Mouse (Mus musculus) neural tube, embryonic 12.5 days (tissue): Measurements from ENCODE around the gene Srarp. TPM values are rescaled to one million over a fixed set of nuclear protein-coding genes. Genes with fewer than 3 reads are reported as not detected.

Source experiments
- ATAC-seq: fragments of 200-750 bp; cut with Nextera tagmentation; 2 replicates; pipeline ENCODE4 v1.8.0; 2017; ENCODE audit warnings: low read depth, mild to moderate bottlenecking, moderate TSS enrichment, moderate library complexity; ENCODE audit not compliant: low FRiP score
- H3K27ac ChIP-seq: fragments of 300-500 bp; sonication (generic); 2 replicates; pipeline ENCODE4 v1.5.1; 2016
- H3K27me3 ChIP-seq: fragments of 300-500 bp; sonication (generic); replicated peaks from 2 replicates; pipeline ENCODE4 v1.6.1; 2016; ENCODE audit warnings: mild to moderate bottlenecking
- H3K36me3 ChIP-seq: fragments of 300-500 bp; sonication (generic); 2 replicates; pipeline ENCODE4 v1.6.1; 2016; ENCODE audit warnings: mild to moderate bottlenecking
- H3K4me1 ChIP-seq: fragments of 300-500 bp; sonication (generic); 2 replicates; pipeline ENCODE4 v1.6.1; 2016
- H3K4me2 ChIP-seq: fragments of 300-500 bp; sonication (generic); replicated peaks from 2 replicates; pipeline ENCODE4 v1.6.1; 2016; ENCODE audit warnings: mild to moderate bottlenecking
- H3K4me3 ChIP-seq: fragments of 300-500 bp; sonication (generic); 2 replicates; pipeline ENCODE4 v1.5.1; 2016
- H3K9ac ChIP-seq: fragments of 300-500 bp; sonication (generic); 2 replicates; pipeline ENCODE4 v1.6.1; 2016; ENCODE audit warnings: mild to moderate bottlenecking
- H3K9me3 ChIP-seq: fragments of 300-500 bp; sonication (generic); 2 replicates; pipeline ENCODE4 v1.6.1; 2016; ENCODE audit warnings: mild to moderate bottlenecking
- whole genome bisulfite sequencing: fragments of 180-500 bp; shearing (Covaris S2); methylation state at CpG from one replicate; pipeline ENCODE4 v1.1.7; 2016; 5-methylcytosine and 5-hydroxymethylcytosine counted together
- polyA plus RNA-seq: library from polyadenylated mRNA; unstranded; fragments of >200 nt; fragmentation: Nextera tagmentation; extraction: Ambion mirVana; gene quantifications from 2 replicates; pipeline ENCODE4 v1.2.1, GENCODE M21; 2016

The Srarp gene
- polyA plus RNA-seq, 1 experiment from 2014 or later = not detected

- no peak overlapping the region for H3K27ac ChIP-seq
- ATAC-seq = no peak
- H3K4me2 ChIP-seq = no peak overlapping the region
- peaks cover 39% of the 10 kb centered on the region for H3K36me3 ChIP-seq
- 83% methylated on average over 4 of the region's 4 CpGs for WGBS
- no peaks in the 10 kb centered on the region for H3K9me3 ChIP-seq
- no peak overlapping the region for H3K4me3 ChIP-seq
- peaks cover 17% of the 10 kb centered on the region for H3K4me1 ChIP-seq
- no peaks in the 10 kb centered on the region for H3K27me3 ChIP-seq
- no peak overlapping the region for H3K9ac ChIP-seq
These were observed 19.6 kb upstream of the Srarp start for GRCm38 (mm10) chr4:141455526-141455925.

GRCm38 (mm10) chr4:141454581-141455350 lies 18.9 kb upstream of the Srarp start:
- 85% methylated on average over 14 of the region's 14 CpGs for WGBS
- Histone ChIP-seq H3K4me1 (peaks cover 14% of the 10 kb centered on the region), H3K36me3 (peaks cover 41% of the 10 kb centered on the region), H3K4me3 (no peak overlapping the region), H3K9me3 (no peaks in the 10 kb centered on the region), H3K9ac (no peak overlapping the region), H3K27ac (no peak overlapping the region), H3K4me2 (no peak overlapping the region), H3K27me3 (no peaks in the 10 kb centered on the region)
- ATAC-seq = no peak

GRCm38 (mm10) chr4:141451916-141452450 lies 16.1 kb upstream of the Srarp start:
- H3K4me1 ChIP-seq = no peaks in the 10 kb centered on the region
- 90% methylated on average over 9 of the region's 9 CpGs for WGBS
- no peak overlapping the region for H3K4me2 ChIP-seq
- H3K4me3 ChIP-seq = no peak overlapping the region
- no peak for ATAC-seq
- H3K27ac ChIP-seq = no peak overlapping the region
- peaks cover 66% of the 10 kb centered on the region for H3K36me3 ChIP-seq
- H3K27me3 ChIP-seq = no peaks in the 10 kb centered on the region
- no peaks in the 10 kb centered on the region for H3K9me3 ChIP-seq
- no peak overlapping the region for H3K9ac ChIP-seq

- no peaks in the 10 kb centered on the region for H3K27me3 ChIP-seq
- H3K4me2 ChIP-seq = no peak overlapping the region
- peaks cover 2% of the 10 kb centered on the region for H3K4me1 ChIP-seq
- H3K36me3 ChIP-seq = peaks cover 69% of the 10 kb centered on the region
- H3K27ac ChIP-seq = no peak overlapping the region
- no peak overlapping the region for H3K9ac ChIP-seq
- H3K4me3 ChIP-seq = no peak overlapping the region
- no peaks in the 10 kb centered on the region for H3K9me3 ChIP-seq
- ATAC-seq = no peak
- 85% methylated on average over 2 of the region's 2 CpGs for WGBS
These were observed 15.3 kb upstream of the Srarp start for GRCm38 (mm10) chr4:141451251-141451650.

- no peaks in the 10 kb centered on the region for H3K9me3 ChIP-seq
- no peak overlapping the region for H3K4me3 ChIP-seq
- no peak for ATAC-seq
- no peaks in the 10 kb centered on the region for H3K27me3 ChIP-seq
- H3K27ac ChIP-seq = no peak overlapping the region
- WGBS = 69% methylated on average over 7 of the region's 7 CpGs
- peaks cover 12% of the 10 kb centered on the region for H3K4me1 ChIP-seq
- peak overlapping the region; percentile 83 for H3K4me2 ChIP-seq
- no peak overlapping the region for H3K9ac ChIP-seq
- H3K36me3 ChIP-seq = peaks cover 41% of the 10 kb centered on the region
These were observed 10.3 kb upstream of the Srarp start for GRCm38 (mm10) chr4:141446211-141446610.

- H3K4me2 ChIP-seq = peak overlapping the region; percentile 83
- H3K9me3 ChIP-seq = no peaks in the 10 kb centered on the region
- 18% methylated on average over 14 of the region's 14 CpGs for WGBS
- peaks cover 35% of the 10 kb centered on the region for H3K36me3 ChIP-seq
- no peaks in the 10 kb centered on the region for H3K27me3 ChIP-seq
- ATAC-seq = no peak
- H3K9ac ChIP-seq = peak overlapping the region; percentile 98
- H3K4me1 ChIP-seq = peaks cover 12% of the 10 kb centered on the region
- H3K27ac ChIP-seq = no peak overlapping the region
- H3K4me3 ChIP-seq = peak overlapping the region; percentile 97
These were observed 9.4 kb upstream of the Srarp start for GRCm38 (mm10) chr4:141445328-141445720.

GRCm38 (mm10) chr4:141444451-141445327 lies 8.8 kb upstream of the Srarp start, which contains the start of gene Zbtb17:
Zbtb17 (plus strand) TSS chr4:141444654.
- Histone ChIP-seq H3K27me3 (no peaks in the 10 kb centered on the region), H3K36me3 (peaks cover 31% of the 10 kb centered on the region), H3K9ac (peak within 1 kb of the TSS; percentile 98), H3K27ac (peak within 1 kb of the TSS; percentile 54; the same call in 1 of the 2 replicates), H3K4me2 (peak within 1 kb of the TSS; percentile 83), H3K4me1 (peaks cover 12% of the 10 kb centered on the region), H3K9me3 (no peaks in the 10 kb centered on the region), H3K4me3 (peak within 1 kb of the TSS; percentile 97)
- peak; percentile 94 for ATAC-seq
- WGBS = under 1% methylated on average over 83 of the region's 102 CpGs

GRCm38 (mm10) chr4:141443641-141444429 lies 7.9 kb upstream of the Srarp start:
- WGBS = 48% methylated on average over 11 of the region's 11 CpGs
- peak overlapping the region; percentile 97 for H3K4me3 ChIP-seq
- H3K36me3 ChIP-seq = peaks cover 23% of the 10 kb centered on the region
- peak overlapping the region; percentile 98; the same call in 1 of the 2 replicates for H3K9ac ChIP-seq
- ATAC-seq = no peak
- H3K27me3 ChIP-seq = no peaks in the 10 kb centered on the region
- peak overlapping the region; percentile 83 for H3K4me2 ChIP-seq
- peaks cover 12% of the 10 kb centered on the region for H3K4me1 ChIP-seq
- no peak overlapping the region for H3K27ac ChIP-seq
- H3K9me3 ChIP-seq = no peaks in the 10 kb centered on the region

- no peak overlapping the region for H3K27ac ChIP-seq
- H3K9ac ChIP-seq = no peak overlapping the region
- H3K4me3 ChIP-seq = no peak overlapping the region
- H3K27me3 ChIP-seq = no peaks in the 10 kb centered on the region
- H3K4me1 ChIP-seq = peaks cover 7% of the 10 kb centered on the region
- ATAC-seq = no peak
- H3K4me2 ChIP-seq = no peak overlapping the region
- H3K36me3 ChIP-seq = no peaks in the 10 kb centered on the region
- H3K9me3 ChIP-seq = no peaks in the 10 kb centered on the region
These were observed 5.0 kb upstream of the Srarp start for GRCm38 (mm10) chr4:141440877-141441276.

- ATAC-seq = no peak
- Histone ChIP-seq H3K4me2 (no peak overlapping the region), H3K9me3 (no peaks in the 10 kb centered on the region), H3K4me1 (no peaks in the 10 kb centered on the region), H3K4me3 (no peak overlapping the region), H3K27me3 (no peaks in the 10 kb centered on the region), H3K9ac (no peak overlapping the region), H3K27ac (no peak overlapping the region), H3K36me3 (no peaks in the 10 kb centered on the region)
- 79% methylated on average over 12 of the region's 12 CpGs for WGBS
These were observed 3.3 kb upstream of the Srarp start for GRCm38 (mm10) chr4:141439083-141439803.

GRCm38 (mm10) chr4:141433191-141433590 lies 2.7 kb downstream of the Srarp start:
- no peak overlapping the region for H3K4me3 ChIP-seq
- no peaks in the 10 kb centered on the region for H3K4me1 ChIP-seq
- H3K36me3 ChIP-seq = no peaks in the 10 kb centered on the region
- no peaks in the 10 kb centered on the region for H3K9me3 ChIP-seq
- WGBS = 83% methylated on average over 18 of the region's 18 CpGs
- ATAC-seq = no peak
- H3K4me2 ChIP-seq = no peak overlapping the region
- H3K27ac ChIP-seq = no peak overlapping the region
- H3K27me3 ChIP-seq = no peaks in the 10 kb centered on the region
- no peak overlapping the region for H3K9ac ChIP-seq
